Mouse (Mus musculus) ES-Bruce4 (cell line): ENCODE data around the gene H2al1m.
"Not testable (repeated sequence)": the region's sequence is repeated elsewhere in the genome, so short reads cannot be mapped to it uniquely, and the experiment has no call there.

Experiments
- CTCF ChIP-seq: IDR thresholded peaks from one replicate; pipeline ENCODE4 v1.8.1; 2011; ENCODE audit warnings: low read depth, low read length
- POLR2A ChIP-seq: IDR thresholded peaks from one replicate; pipeline ENCODE4 v1.8.1; 2011; ENCODE audit warnings: low read length; ENCODE audit not compliant: insufficient read depth

GRCm38 (mm10) chrX:9293140-9293829 lies 9.7 kb downstream of the H2al1m start:
- not testable (repeated sequence) for TF ChIP-seq CTCF, POLR2A
